Mouse (Mus musculus) hindbrain, embryonic 11.5 days (tissue): Measurements from ENCODE around the gene Islr. TPM values are rescaled to one million over a fixed set of nuclear protein-coding genes. Genes with fewer than 3 reads are reported as not detected.

Experiments
- ATAC-seq: fragments of 200-750 bp; cut with Nextera tagmentation; 2 replicates; pipeline ENCODE4 v1.8.0; 2017; ENCODE audit warnings: mild to moderate bottlenecking, moderate TSS enrichment, moderate library complexity; ENCODE audit not compliant: low FRiP score
- DNase-seq: peaks from one replicate; pipeline ENCODE4 v3.0.0-alpha.2; 2015; ENCODE audit warnings: low spot score
- H3K27ac ChIP-seq: fragments of 300-500 bp; sonication (generic); 2 replicates; pipeline ENCODE4 v1.5.1; 2014; ENCODE audit warnings: mild to moderate bottlenecking, low read depth, low read length
- H3K27me3 ChIP-seq: fragments of 300-500 bp; sonication (generic); 2 replicates; pipeline ENCODE4 v1.6.1; 2014; ENCODE audit warnings: mild to moderate bottlenecking, low read length, moderate library complexity, mixed read lengths; ENCODE audit not compliant: control insufficient read depth, insufficient read depth
- H3K36me3 ChIP-seq: fragments of 300-500 bp; sonication (generic); 2 replicates; pipeline ENCODE4 v1.6.1; 2014; ENCODE audit warnings: mild to moderate bottlenecking, low read length, moderate library complexity, mixed read lengths; ENCODE audit not compliant: control insufficient read depth, insufficient read depth
- H3K4me1 ChIP-seq: fragments of 300-500 bp; sonication (generic); replicated peaks from 2 replicates; pipeline ENCODE4 v1.6.1; 2014; ENCODE audit warnings: low read length, mixed read lengths; ENCODE audit not compliant: control insufficient read depth, insufficient read depth
- H3K4me2 ChIP-seq: fragments of 300-500 bp; sonication (generic); replicated peaks from 2 replicates; pipeline ENCODE4 v1.6.1; 2014; ENCODE audit warnings: mild to moderate bottlenecking, low read depth, low read length
- H3K4me3 ChIP-seq: fragments of 300-500 bp; sonication (generic); 2 replicates; pipeline ENCODE4 v1.5.1; 2014; ENCODE audit warnings: low read depth, low read length
- H3K9ac ChIP-seq: fragments of 300-500 bp; sonication (generic); 2 replicates; pipeline ENCODE4 v1.6.1; 2014; ENCODE audit warnings: low read depth, low read length
- H3K9me3 ChIP-seq: fragments of 300-500 bp; sonication (generic); 2 replicates; pipeline ENCODE4 v1.6.1; 2016; ENCODE audit warnings: low read length; ENCODE audit not compliant: control insufficient read depth
- WGBS: fragments of 180-500 bp; shearing (Covaris S2); extraction: QIAGEN DNeasy Blood & Tissue Kit; methylation state at CpG from one replicate; pipeline ENCODE4 v1.1.7; 2014; 5-methylcytosine and 5-hydroxymethylcytosine counted together
- polyA plus RNA-seq: library from polyadenylated mRNA; unstranded; fragments of >200 nt; fragmentation: Nextera tagmentation; extraction: Ambion mirVana; gene quantifications from 2 replicates; pipeline ENCODE4 v1.2.1, GENCODE M21; 2014

The Islr gene
- polyA plus RNA-seq, 1 experiment from 2014 or later, result 15.5 TPM

GRCm38 (mm10) chr9:58213377-58213776, 9.3 kb upstream of the Islr start:
- H3K27me3 ChIP-seq, result no peaks in the 10 kb centered on the region
- no peak overlapping the region for H3K4me3 ChIP-seq
- WGBS, result 68% methylated on average over 5 of the region's 5 CpGs
- no peaks in the 10 kb centered on the region for H3K36me3 ChIP-seq
- H3K4me2 ChIP-seq, result no peak overlapping the region
- 0 out of 2 replicates have a peak, but pooled peaks cover 2% of the 10 kb centered on the region for H3K4me1 ChIP-seq
- H3K9ac ChIP-seq, result no peak overlapping the region
- DNase-seq (no peak), ATAC-seq (no peak)
- H3K9me3 ChIP-seq, result no peaks in the 10 kb centered on the region
- no peak overlapping the region for H3K27ac ChIP-seq

GRCm38 (mm10) chr9:58210304-58210627, 6.2 kb upstream of the Islr start:
- Histone ChIP-seq H3K27me3 (no peaks in the 10 kb centered on the region), H3K27ac (no peak overlapping the region), H3K4me2 (no peak overlapping the region), H3K36me3 (no peaks in the 10 kb centered on the region), H3K4me3 (no peak overlapping the region), H3K9ac (no peak overlapping the region), H3K9me3 (no peaks in the 10 kb centered on the region), H3K4me1 (0 out of 2 replicates have a peak, but pooled peaks cover 2% of the 10 kb centered on the region)
- 75% methylated on average over 2 of the region's 2 CpGs for WGBS
- no peak for DNase-seq
- no peak for ATAC-seq

- no peaks in the 10 kb centered on the region for H3K9me3 ChIP-seq
- H3K4me3 ChIP-seq, result no peak overlapping the region
- no peak for DNase-seq
- no peak overlapping the region for H3K4me2 ChIP-seq
- H3K27me3 ChIP-seq, result peaks cover 4% of the 10 kb centered on the region; the same call in 1 of the 2 replicates
- no peak overlapping the region for H3K9ac ChIP-seq
- no peak for ATAC-seq
- 76% methylated on average over 8 of the region's 8 CpGs for WGBS
- H3K4me1 ChIP-seq, result no peaks in the 10 kb centered on the region
- no peak overlapping the region for H3K27ac ChIP-seq
- H3K36me3 ChIP-seq, result no peaks in the 10 kb centered on the region
These were observed 5.6 kb upstream of the Islr start for GRCm38 (mm10) chr9:58209462-58210303.

GRCm38 (mm10) chr9:58206013-58206412, 1.9 kb upstream of the Islr start:
- Histone ChIP-seq H3K27me3 (peaks cover 37% of the 10 kb centered on the region), H3K9ac (no peak overlapping the region), H3K27ac (no peak overlapping the region), H3K36me3 (no peaks in the 10 kb centered on the region), H3K4me2 (no peak overlapping the region), H3K9me3 (no peaks in the 10 kb centered on the region), H3K4me1 (peaks cover 8% of the 10 kb centered on the region; the same call in 1 of the 2 replicates), H3K4me3 (no peak overlapping the region)
- WGBS, result 85% methylated on average over 7 of the region's 7 CpGs
- ATAC-seq (no peak), DNase-seq (no peak)

- peak overlapping the region; percentile 36 for H3K4me2 ChIP-seq
- peaks cover 8% of the 10 kb centered on the region; the same call in 1 of the 2 replicates for H3K4me1 ChIP-seq
- DNase-seq (peak; percentile 95), ATAC-seq (peak; percentile 77)
- 4% methylated on average over 18 of the region's 18 CpGs for WGBS
- no peak overlapping the region for H3K9ac ChIP-seq
- no peaks in the 10 kb centered on the region for H3K9me3 ChIP-seq
- no peaks in the 10 kb centered on the region for H3K36me3 ChIP-seq
- H3K27ac ChIP-seq, result no peak overlapping the region
- peak overlapping the region; percentile 28 for H3K4me3 ChIP-seq
- peaks cover 52% of the 10 kb centered on the region for H3K27me3 ChIP-seq
These were observed 418 bp upstream of the Islr start for GRCm38 (mm10) chr9:58204448-58205000.

GRCm38 (mm10) chr9:58202676-58203453, 1.2 kb downstream of the Islr start:
- 4% methylated on average over 14 of the region's 14 CpGs for WGBS
- Histone ChIP-seq H3K27ac (peak overlapping the region; percentile 45), H3K4me3 (no peak overlapping the region), H3K9me3 (no peaks in the 10 kb centered on the region), H3K9ac (no peak overlapping the region; the same call in 1 of the 2 replicates), H3K4me2 (peak overlapping the region; percentile 36), H3K4me1 (peaks cover 15% of the 10 kb centered on the region), H3K27me3 (peaks cover 68% of the 10 kb centered on the region), H3K36me3 (no peaks in the 10 kb centered on the region)
- DNase-seq (peak; percentile 48), ATAC-seq (no peak)

- Histone ChIP-seq H3K27me3 (peaks cover 77% of the 10 kb centered on the region), H3K4me2 (peak overlapping the region; percentile 22), H3K9ac (peak overlapping the region; percentile 11; the same call in 1 of the 2 replicates), H3K36me3 (no peaks in the 10 kb centered on the region), H3K9me3 (no peaks in the 10 kb centered on the region), H3K4me1 (peaks cover 16% of the 10 kb centered on the region), H3K4me3 (peak overlapping the region; percentile 18), H3K27ac (peak overlapping the region; percentile 45)
- ATAC-seq (no peak), DNase-seq (no peak)
- WGBS, result under 1% methylated on average over 37 of the region's 37 CpGs
These were observed 2.1 kb downstream of the Islr start for GRCm38 (mm10) chr9:58201861-58202549.

GRCm38 (mm10) chr9:58201091-58201842, 2.8 kb downstream of the Islr start:
- peaks cover 84% of the 10 kb centered on the region for H3K27me3 ChIP-seq
- H3K9ac ChIP-seq, result no peak overlapping the region; the same call in 1 of the 2 replicates
- H3K4me1 ChIP-seq, result peaks cover 16% of the 10 kb centered on the region
- H3K4me2 ChIP-seq, result 0 out of 2 replicates have a peak overlapping the region, but pooled peaks have one; percentile 11
- peak overlapping the region; percentile 18 for H3K4me3 ChIP-seq
- ATAC-seq (no peak), DNase-seq (peak; percentile 20)
- WGBS, result under 1% methylated on average over 24 of the region's 24 CpGs
- H3K27ac ChIP-seq, result no peak overlapping the region
- H3K36me3 ChIP-seq, result no peaks in the 10 kb centered on the region
- no peaks in the 10 kb centered on the region for H3K9me3 ChIP-seq
